Mouse (Mus musculus): ENCODE measurements around the gene Supv3l1. TPM values are rescaled to one million over a fixed set of nuclear protein-coding genes. Genes with fewer than 3 reads are reported as not detected.
A peak's percentile ranks its signal among the peaks of the same experiment; 100 is the strongest.
"Not testable (repeated sequence)": the region's sequence is repeated elsewhere in the genome, so short reads cannot be mapped to it uniquely, and the experiment has no call there.

Supv3l1 gene
- 10 to 100 TPM; 23.0 to 33.5 (median 27.6) TPM for total RNA-seq (2022)

DNA sequence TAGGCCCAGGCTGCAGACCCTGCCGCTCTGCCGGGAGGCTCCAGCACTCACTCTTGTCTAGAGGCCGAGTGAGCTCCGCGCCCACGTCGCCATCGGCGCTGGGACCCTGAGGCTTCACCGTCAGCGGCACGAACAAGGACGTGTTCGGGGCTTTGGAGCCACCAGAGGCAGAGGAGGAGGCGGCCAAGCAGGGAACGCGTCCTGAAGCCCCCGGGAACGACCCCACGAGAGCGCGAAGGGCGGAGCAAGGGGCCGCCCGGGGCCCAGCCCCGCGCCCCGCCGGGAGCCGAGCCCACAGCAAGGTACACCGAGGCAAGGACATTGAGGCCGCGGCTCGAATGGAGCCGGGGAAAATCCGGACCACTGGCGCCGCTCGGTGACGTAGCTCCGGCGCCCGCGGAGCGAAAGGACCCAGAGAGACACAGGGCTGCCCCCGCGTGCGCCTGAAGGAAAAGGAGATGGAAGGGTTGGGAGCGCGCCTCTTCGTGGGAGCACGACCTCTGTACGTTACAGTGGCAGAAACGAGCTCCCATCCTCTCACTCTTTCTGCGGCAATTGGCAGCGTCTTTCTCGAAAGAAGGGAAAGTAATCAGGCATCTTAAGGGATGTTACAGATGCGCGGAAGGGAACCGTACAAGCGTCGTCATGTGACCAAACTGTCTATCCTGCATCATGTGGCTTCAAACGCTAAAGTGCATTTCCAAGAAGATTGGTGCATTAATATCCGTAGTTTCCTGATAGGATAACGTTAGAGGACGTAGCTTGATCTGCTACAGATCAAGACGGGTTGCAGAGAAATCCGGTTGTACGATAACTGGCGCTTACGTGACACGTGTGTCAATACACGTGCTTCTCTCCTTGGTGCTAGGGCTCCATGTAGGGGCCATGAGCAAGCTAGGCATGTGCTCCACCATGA, at the start of gene Supv3l1, which contains the start of gene 4930507D05Rik:
Supv3l1 (minus strand) TSS at position 375 of the 916 bp plus-strand sequence.
4930507D05Rik (plus strand) TSS at position 126 of the 916 bp plus-strand sequence.
- DNase-seq (ENCODE audit: low spot score in 2 of 2), result peak; percentile 86 to 98

- DNase-seq (ENCODE audit: low spot score in 2 of 2), result not testable (repeated sequence)
Measured at GRCm38 (mm10) chr10:62491681-62492080, 42.1 kb upstream of the Supv3l1 start.

DNA sequence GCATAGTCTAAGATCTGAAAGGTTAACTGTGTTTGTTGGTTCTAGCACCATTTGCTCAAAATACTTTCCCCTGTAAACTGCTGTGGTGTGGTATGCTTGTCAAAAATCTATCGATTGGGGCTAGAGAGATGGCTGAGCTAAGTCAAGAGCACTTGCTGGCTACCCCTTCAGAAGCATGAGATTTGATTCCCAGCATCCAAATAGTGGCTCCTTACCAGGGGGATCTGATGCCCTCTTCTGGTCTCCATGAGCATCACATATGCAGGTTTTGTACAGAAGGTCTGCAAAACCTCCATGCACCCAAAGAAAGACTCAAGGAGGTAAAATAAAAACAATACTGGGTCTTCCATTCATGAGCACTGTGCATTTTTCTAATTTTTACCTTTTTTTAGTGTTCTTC, 38.7 kb upstream of the Supv3l1 start:
- no peak for DNase-seq (ENCODE audit: low spot score in 2 of 2)

DNA sequence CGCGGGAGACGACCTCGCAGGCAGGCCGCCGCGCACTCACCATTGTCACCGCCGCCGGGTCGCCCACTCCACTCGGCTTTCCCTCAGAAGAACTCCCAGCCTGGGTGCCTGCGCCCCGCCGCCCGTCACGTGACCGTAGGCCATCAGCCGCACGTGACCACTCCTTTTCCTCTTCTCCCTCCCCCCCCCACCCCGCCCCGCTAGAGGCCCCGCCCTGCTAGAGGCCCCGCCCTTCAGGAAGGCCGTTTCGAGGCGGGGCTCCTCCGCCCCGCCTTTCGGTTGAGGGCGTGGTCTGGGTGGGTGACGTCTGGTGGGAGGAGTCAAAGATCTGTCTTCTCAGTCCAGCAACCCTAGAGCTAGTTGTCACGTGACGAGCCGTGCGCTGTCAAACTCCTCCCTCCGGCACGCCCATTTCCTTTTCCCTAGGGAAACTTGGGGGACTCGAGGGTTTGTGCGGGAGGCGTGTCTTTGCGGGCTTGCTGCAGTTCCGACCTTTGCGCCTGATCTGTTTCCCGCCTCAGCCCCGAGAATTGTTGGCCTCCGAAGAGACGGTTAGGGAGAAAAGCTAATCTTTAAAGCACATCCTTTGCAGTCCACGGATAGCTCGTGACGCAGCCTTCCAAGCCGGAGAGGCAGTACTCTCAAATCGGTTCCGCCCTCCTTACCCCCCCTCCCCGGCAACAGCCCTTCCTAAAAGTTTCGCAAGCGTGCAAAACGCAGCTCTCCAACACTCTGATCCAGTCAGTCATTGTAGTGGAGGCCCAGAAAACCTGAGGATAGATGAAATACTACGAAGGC, 37.3 kb upstream of the Supv3l1 start, which contains the start of gene Vps26a:
Vps26a (minus strand) TSS at position 188 of the 798 bp plus-strand sequence.
- peak; percentile 94 to 98 for DNase-seq (ENCODE audit: low spot score in 2 of 2)

- peak; percentile 8 to 13 for DNase-seq (ENCODE audit: low spot score in 2 of 2)
Measured at GRCm38 (mm10) chr10:62485878-62486582, 36.5 kb upstream of the Supv3l1 start.

DNA sequence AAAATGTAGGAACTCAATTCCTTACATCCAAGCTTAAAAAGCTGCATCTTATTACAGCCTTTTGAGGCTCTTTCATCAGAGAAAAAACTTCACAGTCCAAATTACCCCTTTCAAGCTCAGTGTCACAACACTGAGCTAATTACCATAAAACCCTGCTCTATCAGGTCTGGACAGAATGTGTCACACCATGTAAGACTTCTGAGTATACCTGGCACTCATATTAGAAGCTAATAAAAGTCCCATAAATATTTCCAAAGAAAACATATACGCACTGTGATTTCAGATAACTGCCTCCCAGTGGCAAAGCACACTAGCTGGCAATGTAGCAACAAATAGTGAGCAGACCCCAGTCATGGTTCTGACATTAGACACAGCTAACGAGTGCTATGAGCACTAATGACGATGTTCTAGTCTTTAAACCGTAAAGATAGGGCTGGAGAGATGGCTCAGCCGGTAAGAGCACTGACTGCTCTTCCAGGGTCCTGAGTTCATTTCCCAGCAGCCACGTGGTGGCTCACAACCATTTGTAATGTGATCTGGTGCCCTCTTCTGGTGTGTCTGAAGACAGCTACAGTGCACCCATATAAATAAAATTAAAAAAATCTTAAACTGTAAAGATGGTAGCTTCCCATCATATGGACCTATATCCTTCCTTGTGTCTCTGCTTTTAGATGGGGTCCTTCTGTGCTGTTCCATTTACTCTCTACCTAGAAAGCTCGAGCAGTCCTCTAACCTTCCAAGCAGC, 31.7 kb upstream of the Supv3l1 start:
- DNase-seq (ENCODE audit: low spot score in 2 of 2), result no peak

- DNase-seq (ENCODE audit: low spot score in 2 of 2), result no peak
Measured at GRCm38 (mm10) chr10:62476980-62477379, 27.4 kb upstream of the Supv3l1 start.

- DNase-seq (ENCODE audit: low spot score in 2 of 2), result no peak
Measured at GRCm38 (mm10) chr10:62474944-62475343, 25.4 kb upstream of the Supv3l1 start.

DNA sequence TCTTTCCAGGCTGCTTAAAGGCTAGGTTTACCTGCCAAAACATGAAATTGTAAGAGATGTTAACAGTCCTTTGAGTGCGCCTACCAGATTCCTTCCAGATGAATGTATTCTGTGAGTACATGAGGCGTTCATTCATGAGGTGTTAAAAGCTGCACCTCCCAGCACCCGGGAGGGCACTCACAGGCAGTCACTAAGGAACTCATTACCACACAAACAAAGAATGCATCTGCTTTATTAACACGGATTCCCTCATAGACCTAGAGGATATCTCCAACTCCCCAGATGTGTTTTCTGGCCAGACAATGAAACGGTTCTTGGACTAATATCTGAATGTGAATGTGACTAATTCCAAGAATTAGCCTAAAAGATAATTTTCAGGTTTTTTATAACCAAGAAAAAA, 21.6 kb upstream of the Supv3l1 start:
- no peak for DNase-seq (ENCODE audit: low spot score in 2 of 2)

GRCm38 (mm10) chr10:62469736-62470135, 20.2 kb upstream of the Supv3l1 start:
- no peak for DNase-seq (ENCODE audit: low spot score in 2 of 2)

DNA sequence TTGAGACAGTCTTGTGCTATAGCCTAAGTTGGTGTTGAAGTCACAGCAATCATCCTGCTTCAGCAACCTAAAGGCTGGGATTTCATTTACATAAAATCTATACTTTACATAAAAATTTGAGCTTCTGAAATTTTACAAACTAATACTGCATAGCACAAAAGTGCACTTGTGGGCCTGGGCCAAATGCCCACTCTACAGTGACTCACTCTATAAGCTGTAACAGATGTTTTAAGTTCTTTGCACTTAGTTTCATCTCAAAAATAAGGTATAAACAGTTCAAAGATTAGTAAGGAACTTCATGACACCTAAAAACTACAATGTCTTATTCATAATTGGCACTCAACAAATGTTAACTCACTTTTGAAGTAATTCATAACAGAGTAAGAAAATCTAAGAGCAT, 11.8 kb upstream of the Supv3l1 start:
- DNase-seq (ENCODE audit: low spot score in 2 of 2), result no peak

DNA sequence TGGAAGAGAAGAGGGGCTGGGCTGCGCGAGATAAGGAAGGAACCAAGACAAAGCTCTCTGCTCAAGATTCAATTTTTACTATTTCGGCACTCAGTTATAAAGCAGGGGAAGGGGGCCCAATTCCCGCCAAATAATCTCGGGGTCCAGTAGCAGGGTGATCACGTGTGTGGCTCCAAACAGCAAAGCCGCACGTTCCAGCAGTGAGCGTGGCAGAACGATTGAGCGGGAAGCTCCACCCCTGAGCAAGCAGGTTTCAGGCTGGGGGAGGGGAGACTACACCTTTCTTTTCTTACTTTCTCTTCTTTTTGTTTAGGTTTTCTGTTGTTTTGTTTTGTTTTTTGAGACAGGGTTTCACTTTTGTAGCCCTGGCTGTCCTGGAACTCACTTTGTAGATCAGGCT, 2.5 kb upstream of the Supv3l1 start:
- DNase-seq (ENCODE audit: low spot score in 2 of 2), result not testable (repeated sequence)

GRCm38 (mm10) chr10:62450280-62450640, 722 bp upstream of the Supv3l1 start:
- no peak for DNase-seq (ENCODE audit: low spot score in 2 of 2)

GRCm38 (mm10) chr10:62430427-62430826, 19.1 kb downstream of the Supv3l1 start:
- no peak for DNase-seq (ENCODE audit: low spot score in 2 of 2)

GRCm38 (mm10) chr10:62425081-62425871, 24.3 kb downstream of the Supv3l1 start:
- DNase-seq (ENCODE audit: low spot score in 2 of 2), result no peak

GRCm38 (mm10) chr10:62422255-62422654, 27.3 kb downstream of the Supv3l1 start, which contains the start of gene Hkdc1:
Gene Hkdc1 (minus strand): TSS chr10:62422491.
- no peak for DNase-seq (ENCODE audit: low spot score in 2 of 2)

DNA sequence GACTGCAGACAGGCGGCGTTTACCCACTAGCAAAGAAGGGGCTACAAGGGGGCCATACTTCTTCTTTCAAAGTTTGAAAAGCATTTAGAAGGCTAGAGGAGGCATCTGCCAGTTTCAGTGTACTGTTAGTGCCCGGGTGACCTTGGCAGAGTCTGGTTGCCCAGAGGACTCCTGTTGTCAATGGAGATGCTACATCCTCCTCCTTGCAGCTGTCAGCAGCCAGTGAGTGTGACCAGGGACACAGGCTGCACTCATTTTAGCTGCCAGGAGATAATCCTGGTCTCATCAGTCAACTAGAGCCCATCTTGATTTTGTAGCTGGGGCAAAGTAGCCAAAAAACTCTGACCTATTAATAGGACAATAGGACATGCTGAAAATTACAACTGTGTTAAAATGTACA, 28.4 kb downstream of the Supv3l1 start:
- DNase-seq (ENCODE audit: low spot score in 2 of 2), result no peak

- DNase-seq (ENCODE audit: low spot score in 2 of 2), result no peak
Measured at GRCm38 (mm10) chr10:62420399-62420798, 29.1 kb downstream of the Supv3l1 start.

- no peak for DNase-seq (ENCODE audit: low spot score in 2 of 2)
Measured at GRCm38 (mm10) chr10:62419422-62419821, 30.1 kb downstream of the Supv3l1 start.

- DNase-seq (ENCODE audit: low spot score in 2 of 2), result no peak
Measured at GRCm38 (mm10) chr10:62418831-62419356, 30.6 kb downstream of the Supv3l1 start.
